Mouse (Mus musculus) urinary bladder, postnatal 10 days (tissue): Measurements from ENCODE around the gene Rtn1.
"Not testable (repeated sequence)": the region's sequence is repeated elsewhere in the genome, so short reads cannot be mapped to it uniquely, and the experiment has no call there.

Experiments
- DNase-seq: peaks from one replicate; pipeline ENCODE4 v3.0.0; 2022; ENCODE audit warnings: low spot score

Gene Rtn1

DNA sequence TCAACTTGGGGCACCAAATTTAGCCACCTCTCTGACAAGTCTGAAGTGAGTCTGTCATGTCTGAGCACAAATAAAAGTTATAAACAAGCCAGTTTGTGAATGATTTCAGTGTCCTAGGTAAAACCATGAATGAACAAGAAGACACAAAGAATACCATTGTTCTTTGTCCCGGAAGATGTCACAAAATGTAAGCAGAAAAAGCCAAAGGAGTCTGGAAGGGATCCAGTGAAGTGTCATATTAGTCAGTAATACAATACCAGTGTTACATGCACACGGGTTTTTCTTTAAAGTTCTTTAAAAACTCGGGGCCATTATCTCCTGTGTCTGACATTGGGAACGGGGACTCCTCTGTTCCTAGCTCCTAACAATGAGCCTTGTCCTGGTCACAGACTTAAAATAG is 85.1 kb downstream of the Rtn1 start:
- no peak for DNase-seq

DNA sequence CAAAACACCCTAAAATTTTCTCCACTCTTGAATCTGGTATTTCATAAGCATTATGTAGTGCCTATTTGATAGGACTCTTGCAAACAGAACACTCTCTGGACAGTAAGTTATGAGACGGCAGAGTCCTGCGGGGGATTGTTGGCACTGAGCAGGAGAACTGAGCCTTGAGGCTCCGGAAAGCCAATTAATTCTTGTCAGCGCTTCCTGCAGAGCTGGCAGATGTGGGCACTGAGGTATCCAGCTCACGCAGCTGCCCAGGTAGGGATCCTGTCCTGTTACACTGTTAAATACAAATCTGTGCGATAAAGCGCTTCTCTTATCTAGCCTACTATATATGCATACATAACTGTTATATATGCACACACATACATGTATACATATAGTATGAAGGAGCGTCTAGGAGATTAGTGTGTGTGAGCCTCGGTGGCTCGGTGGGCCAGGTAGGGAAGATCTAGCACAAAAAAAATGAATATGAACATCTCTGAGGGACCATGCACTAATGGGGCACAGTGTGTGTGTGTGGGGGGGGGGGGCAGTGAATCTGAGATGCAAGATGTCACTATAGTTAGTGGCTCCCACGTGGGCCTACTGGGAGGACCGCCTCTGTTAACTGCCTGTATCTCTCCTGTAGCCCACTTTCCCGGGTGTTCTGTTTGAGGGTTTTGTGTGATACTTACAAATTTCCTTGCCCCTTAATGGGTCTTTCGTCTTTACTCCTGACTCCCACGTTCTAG is 93.0 kb downstream of the Rtn1 start:
- no peak for DNase-seq

DNA sequence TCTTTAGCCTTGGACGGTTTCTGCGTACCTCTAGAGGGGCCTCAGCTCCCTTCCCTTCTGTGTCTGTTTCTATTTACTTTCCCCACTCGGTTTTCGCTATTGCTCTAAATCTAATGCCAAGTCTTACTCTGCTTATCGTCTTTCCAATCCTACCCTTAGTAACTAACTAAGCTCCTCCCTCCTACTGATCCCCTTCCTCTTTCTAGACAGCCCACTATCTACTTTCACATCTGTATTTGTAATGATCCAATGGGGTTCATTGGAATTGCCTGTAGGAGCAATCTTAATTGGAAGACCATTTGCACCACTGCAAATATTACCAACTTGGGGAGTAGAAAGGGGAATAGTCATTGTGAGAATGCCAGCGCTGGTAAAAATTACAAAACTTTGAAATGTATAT is 98.0 kb downstream of the Rtn1 start:
- DNase-seq, result no peak

DNA sequence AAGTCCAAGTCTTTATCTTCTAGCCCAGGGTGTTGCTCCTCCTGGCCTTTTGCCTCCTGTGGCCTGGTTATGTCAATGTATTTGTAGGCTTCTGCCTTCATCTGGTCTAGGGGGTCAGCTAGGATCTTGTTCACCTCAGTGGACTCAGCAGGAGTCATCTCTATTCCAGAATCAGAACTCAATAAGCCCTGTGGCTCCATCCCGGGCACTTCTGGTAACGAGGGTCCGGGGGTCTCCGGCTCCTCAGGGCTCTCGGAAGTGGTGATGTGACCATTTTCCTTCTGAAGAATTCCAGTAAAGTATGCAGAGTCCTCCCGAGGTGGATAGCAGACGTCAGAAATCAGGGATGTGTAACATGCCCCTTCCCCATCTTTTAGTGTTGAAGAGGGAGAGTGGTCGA is 100.3 kb downstream of the Rtn1 start:
- DNase-seq, result no peak

DNA sequence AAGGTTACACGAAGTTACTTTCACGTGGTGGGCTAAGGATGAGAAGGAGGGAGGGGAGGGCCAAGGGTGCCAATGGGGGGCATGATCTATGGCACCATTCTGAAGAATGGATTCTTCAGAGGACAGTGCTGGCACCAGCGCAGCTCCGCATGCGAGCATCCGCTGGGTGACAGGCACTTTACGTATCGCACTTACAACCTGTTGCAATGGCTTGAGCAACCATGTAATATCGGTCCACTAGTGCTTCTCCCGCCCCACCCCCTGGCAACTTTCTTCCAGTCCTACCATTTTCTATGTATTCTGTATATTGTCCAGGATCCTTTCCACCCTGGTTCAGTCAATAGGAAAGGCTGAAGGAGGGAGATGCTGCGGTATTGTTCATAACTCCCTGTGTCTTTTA is 102.6 kb downstream of the Rtn1 start:
- DNase-seq, result no peak

DNA sequence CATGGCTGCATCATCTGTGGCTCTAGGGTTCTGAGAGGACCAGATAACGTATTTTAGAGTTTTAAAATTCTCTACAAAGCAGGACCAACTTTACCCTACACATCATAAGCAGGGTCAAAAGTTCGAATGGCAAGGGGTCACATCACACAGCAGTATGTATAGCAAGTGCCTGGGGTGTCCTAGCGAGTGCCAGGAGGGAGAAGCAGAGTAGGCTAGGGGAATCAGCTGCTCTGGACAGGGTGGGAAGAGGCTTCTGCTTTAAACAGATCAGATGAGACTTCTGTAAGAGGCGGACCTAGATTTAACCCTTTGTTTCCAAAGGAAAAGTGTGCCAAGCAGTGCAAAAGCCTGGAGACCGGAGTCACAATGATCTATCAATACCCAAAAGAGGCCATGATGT is 103.4 kb downstream of the Rtn1 start:
- DNase-seq, result no peak

DNA sequence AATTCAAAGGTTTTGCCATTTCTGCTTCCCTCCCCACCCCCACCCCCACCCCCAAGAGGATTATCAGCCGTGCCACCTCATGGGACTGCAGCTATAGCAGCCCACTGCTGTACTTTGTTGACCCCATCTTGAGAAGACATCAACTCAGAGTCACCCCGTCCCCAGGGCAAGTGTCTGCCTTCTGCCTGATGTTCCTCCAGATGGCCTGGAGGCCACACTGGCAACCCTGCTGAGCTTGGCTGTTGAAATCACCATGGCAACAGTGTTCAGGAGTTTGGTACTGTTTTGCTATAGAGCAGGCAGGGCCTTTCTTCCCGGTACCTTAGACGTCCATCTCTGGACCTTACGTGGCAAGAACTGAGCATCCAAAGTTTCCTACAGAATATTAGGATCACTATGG is 103.9 kb downstream of the Rtn1 start:
- no peak for DNase-seq

DNA sequence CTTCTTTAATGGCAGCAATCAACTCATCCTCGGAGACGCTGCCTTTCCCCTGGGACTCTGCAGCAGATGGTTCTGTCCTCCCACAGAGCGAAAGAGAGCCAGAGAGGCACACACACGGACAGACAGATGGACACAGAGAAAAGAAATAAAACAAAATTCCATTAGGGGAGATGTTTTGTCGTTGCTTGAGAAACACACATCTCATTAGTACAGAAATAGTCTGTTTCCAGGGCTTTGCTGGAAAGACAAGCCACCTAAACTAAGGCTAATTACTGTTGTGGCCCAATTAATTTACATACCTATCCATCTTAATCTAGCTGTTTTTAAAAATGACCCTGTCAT is 104.5 kb downstream of the Rtn1 start:
- no peak for DNase-seq

DNA sequence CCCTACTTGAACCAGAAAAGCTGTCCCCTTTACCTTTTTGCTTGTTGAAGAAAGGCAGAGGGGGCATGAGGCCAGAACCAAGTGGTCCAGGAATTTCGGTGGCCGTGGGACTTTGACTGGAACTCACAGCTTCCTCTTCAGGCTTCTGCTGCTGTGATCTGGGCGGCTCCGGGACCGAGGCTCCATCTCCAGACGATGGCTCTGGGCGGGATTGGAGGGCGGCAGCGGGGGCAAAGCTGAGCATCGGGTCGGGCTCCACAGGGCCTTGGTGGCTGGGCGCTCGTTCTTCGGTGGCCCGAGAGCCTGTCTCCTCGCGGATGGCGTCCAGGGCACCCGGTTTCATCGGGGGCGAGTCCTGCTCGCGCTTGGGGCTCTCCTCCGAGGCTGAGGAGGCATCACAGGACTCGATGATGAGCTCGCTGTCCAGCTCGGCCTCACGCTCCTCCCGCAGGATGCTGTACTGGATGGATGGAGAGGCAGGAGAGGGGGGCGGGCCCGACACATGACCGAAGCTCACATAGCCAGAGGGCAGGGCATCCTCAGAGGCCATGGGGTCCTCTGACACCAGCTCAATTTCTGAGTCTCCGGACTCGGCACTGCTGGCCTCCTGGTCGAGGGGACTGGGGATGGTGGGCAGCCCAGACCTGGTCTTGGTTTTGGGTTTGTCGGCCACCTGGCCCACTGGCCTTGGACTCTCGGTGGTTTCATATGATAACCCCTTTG is 105.1 kb downstream of the Rtn1 start:
- no peak for DNase-seq

DNA sequence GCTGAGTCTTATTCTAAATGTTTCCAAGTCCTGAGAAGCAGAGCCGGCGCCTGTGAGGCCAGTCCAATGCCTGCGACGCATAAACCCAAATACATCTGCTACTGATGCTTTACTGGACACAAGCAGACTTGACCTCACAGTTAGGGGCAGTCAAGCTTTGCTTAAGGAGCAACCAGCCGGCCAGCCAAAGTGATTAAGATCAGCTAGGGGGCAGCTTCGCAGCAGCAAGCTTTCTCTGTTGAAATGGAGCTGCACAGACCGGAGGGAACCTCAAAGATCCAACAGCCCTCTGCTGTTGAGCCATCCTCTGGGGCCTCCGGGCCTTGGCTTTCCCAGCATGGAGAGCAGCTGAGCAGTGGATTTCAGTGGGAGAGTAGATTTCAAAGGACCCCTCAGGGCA is 107.4 kb downstream of the Rtn1 start:
- no peak for DNase-seq

DNA sequence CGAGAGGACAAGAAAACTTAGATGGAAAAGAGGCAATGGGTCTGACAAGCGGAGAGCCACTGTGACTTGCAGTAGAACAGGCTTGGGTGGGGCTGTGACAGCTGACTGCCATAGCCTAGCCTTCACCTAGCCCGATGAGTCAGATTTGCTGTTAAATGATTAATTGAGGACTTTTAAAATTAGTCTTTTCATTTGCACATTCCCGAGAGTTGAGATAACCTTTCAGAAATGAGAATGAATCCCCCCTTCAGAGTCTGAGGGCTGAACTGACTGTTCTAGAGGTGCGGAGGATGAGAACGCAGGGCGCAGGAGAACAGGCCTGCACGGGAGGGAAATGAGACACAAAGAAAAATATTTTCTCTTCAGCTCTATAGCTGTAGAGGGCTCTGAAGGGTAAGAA is 107.9 kb downstream of the Rtn1 start:
- DNase-seq, result no peak

DNA sequence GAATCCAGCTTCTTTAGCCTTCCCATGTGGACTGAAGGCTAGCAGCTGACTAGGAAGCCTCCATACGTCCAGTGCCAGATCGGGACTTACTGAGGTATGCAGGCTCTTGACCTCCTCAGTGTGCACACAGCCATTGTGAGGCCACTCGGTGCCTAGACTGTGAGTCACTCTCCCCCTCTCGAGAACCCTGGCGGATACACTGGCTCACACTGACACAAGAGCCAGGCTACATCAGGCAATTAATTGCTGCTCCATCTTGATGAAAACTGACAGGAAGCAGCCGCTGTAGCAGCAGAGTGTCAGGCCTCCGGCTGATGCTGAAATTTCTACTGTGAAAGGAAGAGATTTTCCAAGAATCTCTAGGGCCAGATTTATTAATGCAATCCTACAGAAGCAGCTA is 110.6 kb downstream of the Rtn1 start:
- DNase-seq, result no peak

DNA sequence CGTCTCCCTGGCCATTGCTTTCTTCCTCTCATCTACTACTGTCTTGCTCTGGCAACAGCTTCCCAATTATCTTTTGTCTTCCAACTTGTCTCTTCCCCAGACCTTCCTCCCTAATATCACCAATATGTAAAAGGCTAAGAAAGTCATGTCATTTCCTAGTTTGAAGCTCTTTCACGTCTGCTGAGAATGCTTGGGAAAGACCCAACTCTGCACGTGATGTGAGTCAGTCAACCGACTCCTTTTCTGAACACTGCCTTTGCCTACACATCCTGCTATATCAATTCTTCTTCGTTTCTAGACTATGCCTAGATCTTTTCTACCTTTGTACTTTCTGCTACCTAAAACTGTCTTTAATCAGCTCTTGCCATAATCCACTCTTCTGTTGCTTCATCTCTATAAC is 112.3 kb downstream of the Rtn1 start:
- no peak for DNase-seq

DNA sequence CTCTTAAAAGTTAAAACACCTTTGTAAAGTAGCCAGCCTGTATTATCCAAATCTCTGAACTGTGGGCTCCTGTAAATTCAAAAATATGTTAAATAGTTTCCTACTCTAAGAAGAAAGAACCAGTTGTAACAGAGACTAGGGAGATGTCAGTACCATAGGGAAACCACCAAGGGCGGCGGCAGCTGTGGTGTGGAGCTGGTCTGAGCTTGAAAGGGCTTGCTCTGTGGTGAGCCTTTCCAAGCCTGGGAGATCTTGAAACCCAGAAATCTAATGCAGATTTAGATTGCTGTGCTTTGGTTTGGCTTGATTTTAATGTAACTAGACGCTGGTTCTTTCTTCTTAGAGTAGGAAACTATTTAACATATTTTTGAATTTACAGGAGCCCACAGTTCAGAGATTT is 115.7 kb downstream of the Rtn1 start:
- DNase-seq, result not testable (repeated sequence)

DNA sequence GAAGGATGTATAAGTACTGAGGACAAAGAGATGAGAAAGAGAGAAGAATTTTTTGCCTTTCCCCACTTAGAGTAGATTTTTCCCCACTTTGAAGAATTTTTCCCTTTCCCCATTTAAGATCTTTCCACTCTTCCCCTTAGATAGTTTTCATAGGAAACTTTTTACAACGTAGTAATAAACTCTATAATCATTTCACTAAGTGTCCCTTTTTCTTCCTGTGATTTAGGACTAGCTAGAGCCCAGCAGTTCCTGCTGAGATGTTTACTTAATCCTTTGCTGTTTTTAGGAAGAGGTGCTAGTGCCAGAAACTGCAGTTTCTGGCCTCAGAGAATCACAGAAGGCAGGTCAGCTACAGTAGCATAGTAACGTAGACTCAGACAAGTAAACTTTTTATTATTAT is 116.3 kb downstream of the Rtn1 start:
- DNase-seq, result no peak

DNA sequence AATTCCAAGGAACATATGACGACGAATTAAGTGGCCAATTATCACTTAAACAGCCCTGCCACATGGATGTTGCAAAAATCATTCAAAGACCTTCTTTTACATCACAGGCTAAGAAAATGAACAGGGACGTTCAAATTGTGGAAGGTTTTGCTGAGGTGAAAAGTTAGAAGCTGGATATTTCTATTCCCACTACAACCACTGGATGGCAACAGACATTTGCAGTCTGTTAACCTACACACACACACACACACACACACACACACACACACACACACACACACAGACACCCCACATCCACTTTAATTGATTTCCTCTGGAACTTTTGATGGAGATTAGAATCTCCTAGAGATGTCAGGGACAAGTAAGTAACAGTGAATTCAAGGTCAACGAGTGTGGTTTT is 117.6 kb downstream of the Rtn1 start:
- DNase-seq, result no peak

DNA sequence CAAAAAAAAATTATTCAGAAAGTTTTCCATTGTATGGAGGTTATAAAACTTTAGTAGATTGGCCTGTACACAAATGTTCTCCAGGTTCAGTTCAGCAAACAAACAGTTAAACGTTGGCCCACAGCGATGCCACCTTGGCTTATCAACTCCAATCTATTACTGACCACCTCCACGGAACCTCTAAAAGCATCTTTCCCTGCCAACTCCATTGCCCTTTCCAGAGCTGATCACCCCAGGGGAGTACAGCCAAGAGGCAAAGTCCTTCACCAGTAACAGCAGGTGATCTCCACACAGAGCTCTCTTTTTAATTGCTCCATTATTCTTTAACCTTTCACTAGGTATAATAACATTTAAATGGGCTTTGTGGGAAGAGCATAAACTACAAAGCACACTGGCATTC is 120.6 kb downstream of the Rtn1 start:
- DNase-seq, result no peak

DNA sequence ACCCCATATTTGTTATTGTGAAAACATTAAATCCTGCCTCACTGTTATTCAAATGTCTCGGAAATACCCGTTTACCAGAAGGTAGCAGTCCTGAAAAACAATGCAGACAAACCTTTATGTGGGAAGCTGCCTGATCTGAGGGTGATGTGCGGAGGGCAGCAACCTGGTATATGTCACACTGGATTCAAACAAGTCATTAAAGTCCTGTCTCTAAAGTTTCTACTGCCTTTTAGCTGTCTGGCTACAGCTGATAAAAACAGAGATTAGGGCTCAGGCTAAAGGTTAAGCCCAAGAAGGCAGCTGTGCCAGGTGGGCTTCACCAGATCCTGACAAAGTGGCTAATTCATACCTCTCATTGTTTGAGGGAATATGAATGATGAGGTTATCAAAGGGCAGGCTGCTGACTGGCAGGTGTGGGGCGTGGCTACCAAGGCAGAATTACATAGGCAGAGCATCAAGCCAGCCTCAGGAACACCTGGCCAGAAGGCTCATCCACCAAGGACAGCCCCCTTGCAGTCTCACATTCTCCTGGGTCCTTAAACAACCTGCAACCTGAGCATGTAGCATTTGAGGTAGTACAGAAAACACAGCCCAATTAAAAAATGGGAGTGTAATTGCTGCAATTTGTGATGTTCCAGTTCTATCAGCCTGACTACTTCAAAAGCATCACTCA is 121.4 kb downstream of the Rtn1 start:
- no peak for DNase-seq

DNA sequence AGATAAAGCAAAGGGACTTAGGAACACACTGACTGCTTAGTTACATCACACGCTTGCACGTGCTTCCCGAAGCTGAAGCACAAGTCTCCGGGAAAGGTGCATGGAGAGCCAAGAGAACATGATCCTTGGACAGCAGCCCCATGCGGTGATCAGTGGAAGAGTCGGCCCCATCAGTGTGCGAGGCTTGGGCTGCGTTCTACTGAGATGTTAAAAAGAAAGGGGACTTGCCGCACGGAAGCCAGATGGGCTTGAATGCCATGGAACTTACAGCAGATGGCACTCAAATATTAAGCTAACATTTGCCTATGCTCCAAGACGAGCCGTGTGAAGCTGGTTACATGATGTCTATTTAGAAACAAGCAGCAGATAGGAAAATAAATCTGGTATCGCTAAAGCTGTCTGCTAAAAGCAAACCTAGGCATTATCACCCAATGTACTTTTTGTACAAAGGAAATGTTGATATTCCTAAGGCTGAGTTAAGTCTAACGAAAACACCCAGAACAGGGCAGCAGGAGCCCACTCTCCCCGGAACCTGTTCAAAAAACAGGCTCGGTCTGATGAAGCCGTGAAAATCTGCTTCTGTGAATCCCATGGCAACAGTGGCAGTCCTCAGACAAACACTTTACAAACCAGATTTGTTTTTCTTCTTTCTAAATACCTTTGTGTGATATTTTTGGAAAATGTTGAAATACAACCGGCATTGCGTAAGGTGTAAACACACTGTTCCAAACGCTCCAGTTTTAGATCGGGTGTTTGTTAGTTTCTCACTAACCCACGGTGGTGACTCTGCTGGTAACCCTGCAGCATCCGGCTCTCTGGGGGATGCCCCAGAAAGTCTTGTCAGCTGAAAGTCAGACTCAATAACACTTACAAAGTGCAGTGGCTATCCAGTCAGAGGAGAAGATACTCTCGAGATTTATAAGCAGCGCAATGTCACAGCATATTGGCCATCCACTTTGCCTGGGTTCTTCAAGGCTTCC is 123.2 kb downstream of the Rtn1 start:
- DNase-seq, result no peak

DNA sequence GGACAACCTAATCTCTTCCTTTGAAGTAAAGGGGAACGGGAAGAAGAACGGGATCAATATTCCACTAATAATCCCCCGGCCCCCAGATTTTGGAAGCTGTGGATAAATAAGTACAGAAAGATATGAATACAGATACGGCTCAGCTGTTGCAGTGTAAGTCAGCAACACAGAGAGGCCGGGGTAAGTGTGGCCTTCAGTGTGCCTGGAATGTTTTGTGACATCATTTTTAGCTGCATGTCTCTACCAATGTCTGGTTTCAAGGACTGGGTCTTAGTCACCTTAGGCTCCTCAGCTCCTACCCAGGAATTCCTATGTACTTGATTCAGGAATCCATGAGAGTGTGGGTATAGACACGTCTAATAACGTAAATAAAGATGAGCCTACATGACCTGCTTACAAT is 124.3 kb downstream of the Rtn1 start:
- no peak for DNase-seq

DNA sequence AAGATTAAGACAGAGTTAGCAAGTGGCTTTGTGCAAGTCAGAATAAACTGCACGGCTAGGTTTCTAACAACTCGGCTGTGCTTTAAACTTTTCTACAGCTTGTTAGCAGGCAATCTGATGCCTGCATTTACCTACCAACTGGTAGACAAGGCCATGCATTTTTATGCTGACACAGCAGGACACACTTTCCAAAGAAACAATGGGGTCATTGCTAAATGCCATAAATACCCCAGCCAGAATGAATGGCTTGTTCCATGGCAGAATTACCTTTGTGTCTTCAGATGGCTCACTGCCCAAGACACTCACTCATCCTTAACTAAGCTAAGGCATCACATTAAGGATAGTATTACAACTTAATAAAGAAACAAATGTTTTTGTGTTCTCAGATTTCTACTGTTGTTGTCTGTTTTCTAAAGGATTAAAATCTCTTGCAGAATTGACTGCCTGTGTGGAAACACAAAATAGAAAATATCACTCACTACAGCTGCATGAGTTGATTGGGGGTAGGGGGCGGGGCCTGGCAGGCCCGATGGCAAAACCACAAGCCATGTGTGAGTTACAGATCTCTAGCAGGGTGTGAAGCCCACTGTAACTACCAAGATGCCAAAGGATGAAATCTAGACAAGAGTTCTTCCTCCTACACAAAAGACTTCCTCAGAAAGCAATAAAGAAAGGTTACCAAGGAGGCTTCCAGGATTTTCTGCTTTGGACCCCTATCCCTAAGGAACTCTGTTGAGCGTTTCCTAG is 129.6 kb downstream of the Rtn1 start:
- DNase-seq, result no peak
